Mouse (Mus musculus) megakaryocyte, embryonic 14.5 days (primary cell): Measurements from ENCODE around the gene Cd84. TPM values are rescaled to one million over a fixed set of nuclear protein-coding genes. Genes with fewer than 3 reads are reported as not detected.
A peak's percentile ranks its signal among the peaks of the same experiment; 100 is the strongest.

Experiments
- H3K27me3 ChIP-seq: replicated peaks from 2 replicates; pipeline ENCODE3; 2012; ENCODE audit warnings: inconsistent platforms
- H3K36me3 ChIP-seq: replicated peaks from 2 replicates; pipeline ENCODE3; 2012; ENCODE audit warnings: low read length, inconsistent platforms, mixed read lengths
- H3K4me1 ChIP-seq: 2 replicates; pipeline ENCODE4 v1.6.1; 2012; ENCODE audit warnings: inconsistent platforms
- H3K4me3 ChIP-seq: replicated peaks from 2 replicates; pipeline ENCODE3; 2012; ENCODE audit warnings: moderate library complexity, mild to moderate bottlenecking, inconsistent platforms
- H3K9me3 ChIP-seq: 2 replicates; pipeline ENCODE4 v1.6.1; 2012; ENCODE audit warnings: inconsistent platforms
- FLI1 ChIP-seq: IDR thresholded peaks from 2 replicates; pipeline ENCODE4 v1.6.1; 2012; ENCODE audit warnings: low read length, inconsistent platforms, mixed read lengths
- GATA1 ChIP-seq: IDR thresholded peaks from 3 replicates; pipeline ENCODE4 v1.6.1; 2012; ENCODE audit warnings: mixed read lengths, low read length, inconsistent platforms, borderline replicate concordance
- polyA plus RNA-seq: library from polyadenylated mRNA; stranded (reverse); fragments of >175 nt; gene quantifications from 2 replicates; pipeline ENCODE4 v1.2.3, GENCODE M21; 2012; ENCODE audit warnings: low replicate concordance; ENCODE audit not compliant: insufficient read depth

Cd84 gene
- polyA plus RNA-seq, 1 experiment: 4.2 TPM

- Histone ChIP-seq H3K9me3 (peaks cover 23% of the 10 kb centered on the region), H3K4me1 (peaks cover 5% of the 10 kb centered on the region), H3K36me3 (no peaks in the 10 kb centered on the region), H3K4me3 (no peak overlapping the region), H3K27me3 (peaks cover 3% of the 10 kb centered on the region)
- no peak for TF ChIP-seq FLI1
- no peak for TF ChIP-seq GATA1
These were observed 76.4 kb downstream of the Cd84 start for GRCm38 (mm10) chr1:171915638-171916458.

GRCm38 (mm10) chr1:171917305-171918039 lies 78.0 kb downstream of the Cd84 start, which contains the start of gene Slamf6:
TSS of gene Slamf6 (plus strand) at chr1:171917515.
- Histone ChIP-seq H3K9me3 (peaks cover 11% of the 10 kb centered on the region; the same call in 1 of the 2 replicates), H3K4me1 (peaks cover 11% of the 10 kb centered on the region), H3K36me3 (no peaks in the 10 kb centered on the region), H3K4me3 (no peak within 1 kb of the TSS), H3K27me3 (peaks cover 3% of the 10 kb centered on the region)
- TF ChIP-seq GATA1 (no peak), FLI1 (no peak)

GRCm38 (mm10) chr1:171918136-171918920 lies 78.8 kb downstream of the Cd84 start:
- TF ChIP-seq FLI1: no peak
- no peak for TF ChIP-seq GATA1
- H3K4me1 ChIP-seq: peaks cover 11% of the 10 kb centered on the region
- no peaks in the 10 kb centered on the region for H3K36me3 ChIP-seq
- peaks cover 4% of the 10 kb centered on the region; the same call in 1 of the 2 replicates for H3K9me3 ChIP-seq
- no peak overlapping the region for H3K4me3 ChIP-seq
- peaks cover 3% of the 10 kb centered on the region for H3K27me3 ChIP-seq

- Histone ChIP-seq H3K36me3 (no peaks in the 10 kb centered on the region), H3K27me3 (peaks cover 3% of the 10 kb centered on the region), H3K9me3 (peaks cover 4% of the 10 kb centered on the region; the same call in 1 of the 2 replicates), H3K4me1 (peaks cover 11% of the 10 kb centered on the region), H3K4me3 (no peak overlapping the region)
- TF ChIP-seq FLI1 (no peak), GATA1 (no peak)
These were observed 79.7 kb downstream of the Cd84 start for GRCm38 (mm10) chr1:171919193-171919592.

- Histone ChIP-seq H3K36me3 (no peaks in the 10 kb centered on the region), H3K4me3 (no peak overlapping the region)
These were observed 80.5 kb downstream of the Cd84 start for GRCm38 (mm10) chr1:171919901-171920510.

GRCm38 (mm10) chr1:171920989-171921621 lies 81.6 kb downstream of the Cd84 start:
- peaks cover 3% of the 10 kb centered on the region for H3K27me3 ChIP-seq
- H3K9me3 ChIP-seq: peaks cover 9% of the 10 kb centered on the region
- H3K4me1 ChIP-seq: peaks cover 11% of the 10 kb centered on the region
- no peaks in the 10 kb centered on the region for H3K36me3 ChIP-seq
- H3K4me3 ChIP-seq: peak overlapping the region; percentile 62
- TF ChIP-seq FLI1: no peak
- TF ChIP-seq GATA1: no peak

More at GRCm38 (mm10) chr1:171919901-171920510, 80.5 kb downstream of the Cd84 start:
- no peak for TF ChIP-seq FLI1
- TF ChIP-seq GATA1: no peak
- peaks cover 11% of the 10 kb centered on the region for H3K4me1 ChIP-seq
- peaks cover 3% of the 10 kb centered on the region for H3K27me3 ChIP-seq
- H3K9me3 ChIP-seq: peaks cover 9% of the 10 kb centered on the region

GRCm38 (mm10) chr1:171921641-171922040 lies 82.1 kb downstream of the Cd84 start:
- H3K36me3 ChIP-seq: no peaks in the 10 kb centered on the region
- peaks cover 3% of the 10 kb centered on the region for H3K27me3 ChIP-seq
- TF ChIP-seq FLI1 (no peak), GATA1 (no peak)
- H3K4me1 ChIP-seq: peaks cover 11% of the 10 kb centered on the region
- H3K9me3 ChIP-seq: peaks cover 9% of the 10 kb centered on the region
- no peak overlapping the region for H3K4me3 ChIP-seq

GRCm38 (mm10) chr1:171922844-171923243 lies 83.3 kb downstream of the Cd84 start:
- Histone ChIP-seq H3K4me1 (peaks cover 11% of the 10 kb centered on the region), H3K9me3 (peaks cover 12% of the 10 kb centered on the region), H3K27me3 (peaks cover 3% of the 10 kb centered on the region), H3K4me3 (no peak overlapping the region), H3K36me3 (no peaks in the 10 kb centered on the region)
- TF ChIP-seq FLI1 (no peak), GATA1 (no peak)

- H3K4me3 ChIP-seq: no peak overlapping the region
- no peaks in the 10 kb centered on the region for H3K36me3 ChIP-seq
These were observed 85.4 kb downstream of the Cd84 start for GRCm38 (mm10) chr1:171924900-171925299.

More at GRCm38 (mm10) chr1:171924900-171925299, 85.4 kb downstream of the Cd84 start:
- no peak for TF ChIP-seq FLI1
- no peak for TF ChIP-seq GATA1
- H3K4me1 ChIP-seq: peaks cover 11% of the 10 kb centered on the region
- peaks cover 3% of the 10 kb centered on the region for H3K27me3 ChIP-seq
- peaks cover 14% of the 10 kb centered on the region for H3K9me3 ChIP-seq
